Mouse (Mus musculus) T-cell, adult 2 months (primary cell): ENCODE measurements around the gene Gm20662.
"Not testable (repeated sequence)": the region's sequence is repeated elsewhere in the genome, so short reads cannot be mapped to it uniquely, and the experiment has no call there.

Experiments used
- DNase-seq: peaks from one replicate; pipeline ENCODE4 v3.0.0; 2022; ENCODE audit warnings: low spot score

The Gm20662 gene

DNA sequence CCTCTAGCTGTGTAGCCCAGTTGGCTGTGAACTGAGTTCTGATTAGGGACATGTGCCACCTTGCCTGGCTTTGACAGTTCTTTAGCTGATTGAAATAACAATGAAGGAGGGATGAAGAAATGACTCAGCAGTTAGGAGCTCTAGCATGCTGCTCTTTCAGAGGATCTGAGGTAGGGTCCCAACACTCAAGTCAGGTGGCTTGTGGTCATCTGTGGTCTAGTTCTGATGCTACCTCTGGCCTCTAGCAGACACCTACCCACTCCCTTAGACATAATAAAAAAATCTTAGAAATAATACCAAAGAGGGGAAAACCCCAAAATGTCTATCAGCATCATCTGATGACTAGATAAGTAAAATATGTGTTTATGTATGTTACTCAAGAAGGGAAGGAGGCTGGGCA lies 14.2 kb downstream of the Gm20662 start:
- no peak for DNase-seq

DNA sequence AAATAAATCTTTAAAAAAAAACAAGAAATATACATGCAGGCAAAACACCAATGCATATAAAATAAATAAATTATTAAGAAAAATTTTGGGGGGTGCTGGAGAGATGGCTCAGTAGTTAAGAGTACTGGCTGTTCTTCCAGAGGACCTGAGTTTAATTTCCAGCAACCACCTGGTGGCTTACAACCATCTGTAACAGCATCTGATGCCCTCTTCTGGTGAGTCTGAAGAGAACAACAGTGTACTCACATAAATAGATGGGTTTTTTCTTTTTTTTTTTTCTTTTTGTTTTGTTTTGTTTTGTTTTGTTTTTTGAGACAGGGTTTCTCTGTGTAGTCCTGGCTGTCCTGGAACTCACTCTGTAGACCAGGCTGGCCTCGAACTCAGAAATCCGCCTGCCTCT lies 17.4 kb downstream of the Gm20662 start:
- not testable (repeated sequence) for DNase-seq

- DNase-seq, result no peak
These were observed 21.0 kb downstream of the Gm20662 start for GRCm38 (mm10) chr9:108017127-108017526.

- DNase-seq, result no peak
These were observed 24.6 kb downstream of the Gm20662 start for GRCm38 (mm10) chr9:108020741-108021140.

- no peak for DNase-seq
These were observed 27.1 kb downstream of the Gm20662 start for GRCm38 (mm10) chr9:108023216-108023615.

- no peak for DNase-seq
These were observed 30.4 kb downstream of the Gm20662 start for GRCm38 (mm10) chr9:108026584-108026983.

- DNase-seq, result no peak
These were observed 31.7 kb downstream of the Gm20662 start for GRCm38 (mm10) chr9:108027867-108028266.

GRCm38 (mm10) chr9:108032126-108032525 lies 36.0 kb downstream of the Gm20662 start:
- no peak for DNase-seq

GRCm38 (mm10) chr9:108035331-108036156 lies 39.4 kb downstream of the Gm20662 start:
- DNase-seq, result peak; percentile 45

DNA sequence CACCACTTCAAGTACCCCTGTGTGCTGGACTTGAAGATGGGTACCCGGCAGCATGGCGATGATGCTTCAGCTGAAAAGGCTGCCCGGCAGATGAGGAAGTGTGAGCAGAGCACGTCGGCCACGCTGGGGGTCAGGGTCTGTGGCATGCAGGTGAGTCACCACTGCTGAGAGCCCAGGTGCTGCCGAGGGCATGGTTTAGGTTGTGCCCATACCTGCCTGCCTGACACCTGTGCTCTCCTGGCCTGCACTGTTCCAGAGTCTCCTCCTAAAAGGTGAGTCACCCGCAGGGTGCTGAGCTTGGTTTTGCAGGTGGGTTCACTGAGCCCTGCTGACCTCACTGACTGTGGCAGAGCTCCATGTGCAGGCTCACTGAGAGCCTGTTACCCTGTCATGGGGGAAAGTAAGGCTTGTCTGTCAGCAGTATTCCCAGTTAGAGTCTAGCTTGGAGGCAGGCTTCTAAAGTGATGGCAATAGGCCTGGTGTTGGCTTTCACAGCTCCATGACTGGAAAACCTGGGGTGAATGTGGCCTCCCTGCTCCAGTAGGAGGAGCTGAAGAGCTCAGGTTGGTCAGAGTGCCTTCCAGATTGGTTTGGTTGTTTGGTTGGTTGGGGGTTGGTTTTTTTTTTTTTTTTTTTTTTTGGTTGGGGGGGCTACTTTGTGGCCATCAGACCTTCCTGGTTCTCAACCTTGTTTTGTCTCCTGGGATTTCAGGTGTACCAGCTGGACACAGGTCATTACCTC lies 48.8 kb downstream of the Gm20662 start:
- DNase-seq, result no peak

GRCm38 (mm10) chr9:108046582-108046981 lies 50.4 kb downstream of the Gm20662 start:
- DNase-seq, result no peak

GRCm38 (mm10) chr9:108047601-108048565 lies 51.7 kb downstream of the Gm20662 start:
- no peak for DNase-seq

DNA sequence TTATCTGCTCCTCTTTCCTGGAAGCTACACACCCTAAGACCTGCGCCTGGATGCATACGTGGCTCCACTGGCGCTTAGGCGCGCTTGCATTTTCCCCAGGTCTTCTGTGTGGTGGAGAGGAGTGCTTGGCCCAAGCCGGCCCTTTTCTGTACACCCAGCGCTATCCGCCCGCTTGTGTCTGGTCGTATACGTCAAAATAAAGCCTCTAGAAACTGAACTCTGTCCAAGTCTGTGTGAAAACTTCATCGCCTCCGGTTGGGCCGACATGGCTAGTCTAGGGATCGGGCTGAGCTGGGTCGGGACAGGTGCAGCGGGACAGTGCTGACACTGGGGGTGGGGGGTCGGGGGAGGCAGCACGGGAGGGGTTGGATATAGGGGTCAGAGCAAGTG lies 52.4 kb downstream of the Gm20662 start:
- no peak for DNase-seq

DNA sequence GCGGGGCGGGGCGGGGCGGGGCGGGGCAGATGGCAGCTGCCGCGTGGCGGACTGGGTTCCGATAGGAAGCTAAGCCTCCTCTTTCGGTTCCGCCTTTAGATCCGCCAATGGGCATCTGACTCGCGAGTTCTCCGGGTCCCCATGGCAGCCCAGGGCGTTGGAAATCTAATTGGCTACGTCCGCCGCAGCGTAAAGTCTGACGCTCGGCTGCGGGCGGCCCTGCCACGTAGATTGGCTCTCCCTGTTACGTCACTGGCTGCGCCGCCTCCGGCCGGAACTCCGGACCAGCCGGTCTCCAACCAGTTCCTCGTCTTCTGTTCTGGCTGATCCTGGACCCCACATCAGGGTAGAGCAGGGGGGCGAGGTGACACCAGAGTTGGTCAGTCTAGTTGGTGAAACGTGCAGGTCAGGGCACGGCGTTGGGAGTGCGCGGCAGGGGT lies 52.9 kb downstream of the Gm20662 start, which contains the start of gene Gmppb:
Gmppb (plus strand) TSS at position 227 of the 440 bp plus-strand sequence.
- peak; percentile 97 for DNase-seq

DNA sequence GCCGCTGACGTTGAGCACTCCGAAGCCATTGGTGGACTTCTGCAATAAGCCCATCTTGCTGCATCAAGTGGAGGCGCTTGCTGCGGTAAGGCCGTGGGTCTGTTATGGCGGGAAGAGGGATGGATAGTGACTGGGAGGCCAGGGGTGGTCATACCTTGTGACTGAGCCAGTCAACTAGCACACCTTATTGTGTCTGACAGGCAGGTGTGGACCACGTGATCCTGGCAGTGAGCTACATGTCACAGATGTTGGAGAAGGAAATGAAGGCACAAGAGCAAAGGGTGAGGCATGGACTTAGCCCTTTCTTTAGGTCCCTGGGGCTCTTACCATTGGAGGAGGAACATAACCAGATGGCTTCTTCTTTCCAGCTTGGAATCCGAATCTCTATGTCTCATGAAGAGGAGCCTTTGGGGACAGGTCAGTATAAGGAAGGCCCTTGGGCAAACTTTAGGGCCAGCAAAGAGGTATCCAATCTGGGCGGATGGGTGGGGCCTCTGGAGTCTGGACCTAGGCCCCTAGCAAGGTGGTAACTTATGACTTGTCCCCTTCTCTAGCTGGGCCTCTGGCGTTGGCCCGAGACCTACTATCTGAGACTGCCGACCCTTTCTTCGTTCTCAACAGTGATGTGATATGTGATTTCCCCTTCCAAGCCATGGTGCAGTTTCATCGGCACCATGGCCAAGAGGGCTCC lies 53.6 kb downstream of the Gm20662 start:
- DNase-seq, result peak; percentile 38

DNA sequence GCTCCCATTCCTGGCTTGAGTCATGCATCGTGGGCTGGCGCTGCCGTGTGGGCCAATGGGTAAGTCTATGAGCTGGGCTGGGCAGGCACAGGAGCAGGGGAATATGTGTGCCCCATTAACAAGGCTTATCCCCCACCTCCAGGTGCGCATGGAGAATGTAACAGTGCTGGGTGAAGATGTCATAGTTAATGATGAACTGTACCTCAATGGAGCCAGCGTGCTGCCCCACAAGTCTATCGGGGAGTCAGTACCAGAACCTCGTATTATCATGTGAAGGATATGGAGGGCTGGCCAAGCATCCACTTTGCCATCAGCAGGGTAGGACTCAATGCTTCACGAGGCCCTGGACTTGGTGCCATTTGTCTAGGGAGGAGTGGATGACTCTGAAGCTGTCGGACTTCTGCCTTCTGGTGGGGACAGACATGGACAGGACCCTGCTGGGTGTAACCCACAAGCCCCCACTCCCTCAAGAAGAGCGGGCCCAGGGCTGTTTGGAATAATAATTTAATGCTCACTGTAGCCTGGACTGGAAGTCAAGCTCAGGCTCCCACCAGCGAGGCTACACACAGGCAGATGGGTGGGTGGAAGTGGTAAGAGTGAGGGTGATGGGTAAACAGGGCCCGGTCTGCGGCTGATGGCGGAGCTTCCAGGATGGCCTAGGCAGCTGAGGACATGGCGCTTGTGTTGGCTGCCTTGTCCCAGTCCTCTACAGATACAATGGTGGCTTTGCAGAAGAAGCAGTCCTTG lies 55.2 kb downstream of the Gm20662 start:
- no peak for DNase-seq

DNA sequence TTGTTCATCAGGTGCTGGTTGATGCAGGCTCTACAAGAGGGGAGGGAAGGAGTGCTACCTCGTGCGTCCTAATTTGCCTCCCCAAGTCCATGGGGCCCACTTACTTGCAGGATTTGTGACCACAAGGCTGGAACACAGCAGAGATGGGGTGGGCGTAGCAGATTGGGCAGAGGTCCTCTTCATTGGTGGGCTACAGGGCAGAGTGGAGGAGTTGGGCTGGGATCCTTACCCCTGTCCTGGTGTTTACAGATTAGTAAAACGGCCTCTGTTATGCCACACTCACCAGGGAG lies 55.7 kb downstream of the Gm20662 start:
- no peak for DNase-seq

GRCm38 (mm10) chr9:108052411-108052810 lies 56.3 kb downstream of the Gm20662 start:
- DNase-seq, result no peak

GRCm38 (mm10) chr9:108052885-108053664 lies 56.9 kb downstream of the Gm20662 start, which contains the start of gene Amigo3:
Gene Amigo3, plus strand, starts transcription at chr9:108053159.
- peak; percentile 95 for DNase-seq

DNA sequence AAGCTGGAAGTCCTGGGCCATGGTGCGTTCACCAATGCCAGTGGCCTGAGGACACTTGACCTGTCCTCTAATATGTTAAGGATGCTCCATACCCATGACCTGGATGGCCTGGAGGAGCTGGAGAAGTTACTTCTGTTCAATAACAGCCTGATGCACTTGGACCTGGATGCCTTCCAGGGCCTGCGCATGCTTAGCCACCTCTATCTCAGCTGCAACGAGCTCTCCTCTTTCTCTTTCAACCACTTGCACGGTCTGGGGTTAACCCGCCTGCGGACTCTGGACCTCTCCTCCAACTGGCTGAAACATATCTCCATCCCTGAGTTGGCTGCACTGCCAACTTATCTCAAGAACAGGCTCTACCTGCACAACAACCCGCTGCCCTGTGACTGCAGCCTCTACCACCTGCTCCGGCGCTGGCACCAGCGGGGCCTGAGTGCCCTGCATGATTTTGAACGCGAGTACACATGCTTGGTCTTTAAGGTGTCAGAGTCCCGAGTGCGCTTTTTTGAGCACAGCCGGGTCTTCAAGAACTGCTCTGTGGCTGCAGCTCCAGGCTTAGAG lies 57.6 kb downstream of the Gm20662 start:
- DNase-seq, result no peak
